Mouse (Mus musculus): ENCODE measurements around the gene Gm20388.

DNA sequence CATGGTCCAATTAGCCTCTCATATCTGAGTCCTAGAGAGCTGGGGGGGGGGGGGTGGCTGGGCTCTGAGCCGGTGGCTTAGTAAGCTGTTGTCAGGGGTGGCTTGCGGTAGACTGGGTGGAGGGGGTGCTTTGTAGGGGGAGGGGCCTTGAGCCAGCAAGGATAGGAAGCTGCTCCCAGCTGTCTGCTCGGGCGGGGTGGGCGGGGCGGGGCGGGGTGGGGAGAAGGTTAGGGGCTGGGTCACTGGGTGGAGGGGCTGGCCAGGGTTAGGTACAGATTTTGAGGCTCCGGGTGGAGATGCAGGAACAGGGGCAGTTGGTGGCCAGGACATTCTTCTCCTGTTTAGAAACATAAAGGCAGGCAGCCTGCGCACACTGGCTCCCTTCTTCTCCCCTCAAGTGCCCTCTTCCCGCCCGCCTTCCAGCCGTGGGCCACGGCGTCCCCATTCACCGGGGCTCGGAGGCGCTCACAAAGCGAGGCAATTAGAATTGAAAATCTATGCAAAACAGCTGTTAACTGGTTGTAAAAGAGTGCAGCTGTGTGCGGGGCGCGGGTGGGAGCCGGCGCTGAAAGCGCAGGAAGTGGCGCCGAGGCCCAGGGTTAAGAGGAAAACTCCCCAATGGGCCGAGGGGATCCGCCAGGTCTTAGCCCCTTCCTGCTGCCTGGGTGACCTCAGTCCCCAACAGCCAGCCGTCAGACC is 622.0 kb downstream of the Gm20388 start:
- TF ChIP-seq CTCF (IDR thresholded peaks at IDR 0.05; ENCODE audit: control insufficient read depth, insufficient read depth, low read length) = no peak
- TF ChIP-seq POLR2A (IDR thresholded peaks at IDR 0.05; ENCODE audit: borderline replicate concordance, control insufficient read depth, low read depth, low read length) = no peak

Measured in bone marrow, adult 2 months (tissue).